ENCODE assay signal across 22 mouse cellular contexts in the genomic region with DNA sequence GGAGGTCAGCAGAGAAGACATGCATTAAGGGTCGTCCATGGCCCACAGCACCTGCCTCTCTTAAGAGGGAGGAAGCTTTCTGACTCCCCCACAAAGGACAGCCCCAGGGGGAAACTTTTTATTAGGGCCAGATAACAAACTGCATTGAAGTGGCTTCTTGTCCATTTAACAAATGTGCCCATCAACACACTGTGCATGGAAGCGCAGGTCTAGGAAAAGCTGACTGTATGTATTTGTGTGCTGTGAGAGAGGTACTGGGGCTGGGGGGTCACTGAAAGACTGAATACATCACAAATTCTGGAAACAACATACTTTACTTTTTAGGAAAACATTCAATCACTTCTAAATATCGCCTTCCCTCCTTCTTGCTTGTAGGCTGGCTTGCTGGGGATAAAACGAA. TPM values are rescaled to one million over a fixed set of nuclear protein-coding genes. Genes with fewer than 3 reads are reported as not detected.
A peak's percentile ranks its signal among the peaks of the same experiment; 100 is the strongest.
DNase-seq lines count a peak whose midpoint lies in the region; ATAC-seq and TF ChIP-seq lines count a peak whose summit lies in the region.
"Had no signal": no experiment of that assay in that cellular context is flagged by ENCODE, and none has a peak within 500 bp of the region (broad histone marks: within the 10 kb centered on the region; RNA-seq: fewer than 3 reads in every experiment).

No protein-coding gene starts in this region.

- peaks cover 48% of the 10 kb centered on the region for H3K79me2 ChIP-seq in liver, adult 2 months (ENCODE audit: control insufficient read depth, insufficient read depth, low read length)

- no peaks in the 10 kb centered on the region for H3K9me3 ChIP-seq in heart, embryonic 13.5 days
- no peaks in the 10 kb centered on the region for H3K9me3 ChIP-seq in liver, embryonic 11.5 days (ENCODE audit: control insufficient read depth, low read length)
- H3K9me3 ChIP-seq: embryonic facial prominence, embryonic 10.5 days; embryonic facial prominence, embryonic 12.5 days; forebrain, embryonic 13.5 days; forebrain, embryonic 15.5 days; G1E had no signal

- WGBS in heart, embryonic 13.5 days = 72% methylated on average over 4 of the region's 4 CpGs
- 75% methylated on average over 4 of the region's 4 CpGs for WGBS in liver, adult 2 months
- 78% methylated on average over 4 of the region's 4 CpGs for WGBS in liver, embryonic 11.5 days

- no peak for ATAC-seq in heart, embryonic 13.5 days (ENCODE audit: extremely low read depth, insufficient number of reproducible peaks, low FRiP score, low TSS enrichment)
- ATAC-seq in liver, embryonic 11.5 days (replicated peaks; ENCODE audit: low FRiP score) = no peak
- ATAC-seq: activated CD4-positive, CD25-positive, alpha-beta regulatory T cell, adult 4 months; forebrain, embryonic 15.5 days; Patski had no signal

- no peak overlapping the region for H3K4me3 ChIP-seq in heart, embryonic 13.5 days
- H3K4me3 ChIP-seq in liver, adult 2 months (ENCODE audit: insufficient read depth, low read depth, low read length) = no peak overlapping the region
- H3K4me3 ChIP-seq in liver, embryonic 11.5 days (ENCODE audit: low read depth, low read length) = no peak overlapping the region
- H3K4me3 ChIP-seq: embryonic facial prominence, embryonic 10.5 days; embryonic facial prominence, embryonic 12.5 days; forebrain, embryonic 13.5 days; forebrain, embryonic 15.5 days had no signal

- 0 out of 2 replicates have a peak overlapping the region, but pooled peaks have one; percentile 28 for H3K9ac ChIP-seq in heart, embryonic 13.5 days
- H3K9ac ChIP-seq in liver, adult 2 months (ENCODE audit: low read depth, low read length) = no peak overlapping the region
- no peak overlapping the region for H3K9ac ChIP-seq in liver, embryonic 11.5 days (ENCODE audit: low read depth, low read length)
- H3K9ac ChIP-seq: embryonic facial prominence, embryonic 12.5 days; forebrain, embryonic 13.5 days; forebrain, embryonic 15.5 days had no signal

- TF ChIP-seq POLR2A in liver, adult 2 months (IDR thresholded peaks at IDR 0.05; ENCODE audit: extremely low read depth, insufficient read depth, low read length) = no peak

- no peak for TF ChIP-seq CTCF in liver, adult 2 months (IDR thresholded peaks at IDR 0.05; ENCODE audit: low read depth, low read length)

- H3K4me2 ChIP-seq in heart, embryonic 13.5 days = no peak overlapping the region
- H3K4me2 ChIP-seq in liver, embryonic 11.5 days = no peak overlapping the region
- H3K4me2 ChIP-seq: embryonic facial prominence, embryonic 12.5 days; forebrain, embryonic 13.5 days; forebrain, embryonic 15.5 days had no signal

- peaks cover 3% of the 10 kb centered on the region; the same call in 1 of the 2 replicates for H3K27me3 ChIP-seq in heart, embryonic 13.5 days (replicated peaks)
- H3K27me3 ChIP-seq in liver, adult 2 months (ENCODE audit: control insufficient read depth, insufficient read depth, low read length) = no peaks in the 10 kb centered on the region
- H3K27me3 ChIP-seq in liver, embryonic 11.5 days (replicated peaks; ENCODE audit: control insufficient read depth, insufficient read depth, low read length) = peaks cover under 1% of the 10 kb centered on the region; the same call in 1 of the 2 replicates
- H3K27me3 ChIP-seq: forebrain, embryonic 15.5 days; Patski had no signal

- DNase-seq in heart, postnatal 4 days = no peak
- DNase-seq in liver, adult 2 months (ENCODE audit: extremely low read depth, low read depth, low spot score) = no peak
- DNase-seq in liver, embryonic 11.5 days (ENCODE audit: low spot score) = no peak
- peak; percentile 16 for DNase-seq in retina, postnatal 1 day
- DNase-seq in retina, embryonic 14.5 days (ENCODE audit: low spot score) = no peak
- no peak for DNase-seq in layer of hippocampus, adult 11-12 months (ENCODE audit: low spot score)
- DNase-seq: adrenal gland, adult 8-10 months; adrenal gland, postnatal 14 days; adrenal gland, postnatal 36 days; cerebellum, adult 11-12 months; cerebellum, adult 2 months; cerebellum, adult 9-10 months; cerebellum, postnatal 10 days; cerebellum, postnatal 25 days had no signal

- H3K36me3 ChIP-seq in heart, embryonic 13.5 days = peaks cover 12% of the 10 kb centered on the region
- H3K36me3 ChIP-seq in liver, adult 2 months (ENCODE audit: control insufficient read depth, insufficient read depth, low read length) = peaks cover 4% of the 10 kb centered on the region
- no peaks in the 10 kb centered on the region for H3K36me3 ChIP-seq in liver, embryonic 11.5 days (ENCODE audit: control insufficient read depth, insufficient read depth, low read length)
- H3K36me3 ChIP-seq: embryonic facial prominence, embryonic 10.5 days; embryonic facial prominence, embryonic 12.5 days; forebrain, embryonic 15.5 days; G1E had no signal

- H3K4me1 ChIP-seq in heart, embryonic 13.5 days = peaks cover 44% of the 10 kb centered on the region
- peaks cover 33% of the 10 kb centered on the region for H3K4me1 ChIP-seq in liver, adult 2 months (ENCODE audit: control insufficient read depth, insufficient read depth, low read length)
- H3K4me1 ChIP-seq in liver, embryonic 11.5 days (replicated peaks; ENCODE audit: control insufficient read depth, insufficient read depth, low read length) = no peaks in the 10 kb centered on the region; the same call in 1 of the 2 replicates
- H3K4me1 ChIP-seq: embryonic facial prominence, embryonic 12.5 days; forebrain, embryonic 13.5 days had no signal

- H3K27ac ChIP-seq in heart, embryonic 13.5 days (replicated peaks) = no peak overlapping the region
- H3K27ac ChIP-seq in liver, adult 2 months (replicated peaks; ENCODE audit: insufficient read depth, low read depth, low read length) = 0 out of 2 replicates have a peak overlapping the region, but pooled peaks have one; percentile 14
- no peak overlapping the region for H3K27ac ChIP-seq in liver, embryonic 11.5 days (ENCODE audit: low read depth, low read length)
- H3K27ac ChIP-seq: embryonic facial prominence, embryonic 10.5 days; embryonic facial prominence, embryonic 12.5 days; forebrain, embryonic 13.5 days; forebrain, embryonic 15.5 days had no signal

RNA-seq across cellular contexts. Expression of gene Pxdc1, which starts 9.4 kb away (rescaled TPM):
- 14.6 and 21.4 TPM in 2 replicates for polyA plus RNA-seq in heart, embryonic 13.5 days (2015; fragmentation: Nextera tagmentation; extraction: Ambion mirVana)
- 10 to 100 TPM; 24.5 to 25.4 TPM for total RNA-seq in heart, postnatal 4 days (2021)
- total RNA-seq in liver, adult 2 months (2014; rRNA removed) = 107 and 108 TPM in 2 replicates
- polyA plus RNA-seq in liver, adult 2 months (2012; rRNA removed) = 93.8 and 94.1 TPM in 2 replicates
- 11.7 and 13.1 TPM in 2 replicates for polyA plus RNA-seq in liver, embryonic 11.5 days (2014; fragmentation: Nextera tagmentation; extraction: Ambion mirVana)
- polyA plus RNA-seq: G1E had no signal
